Mouse (Mus musculus) embryonic fibroblast, embryonic 13.5 days (primary cell): Measurements from ENCODE around the gene Selenoh.

Experiments used
- CTCF ChIP-seq: IDR thresholded peaks from 2 replicates; pipeline ENCODE4 v1.5.1; 2011; ENCODE audit warnings: mild to moderate bottlenecking, control low read depth, low read length, moderate library complexity, borderline replicate concordance; ENCODE audit not compliant: insufficient read depth
- POLR2A ChIP-seq: IDR thresholded peaks from 2 replicates; pipeline ENCODE4 v1.6.1; 2011; ENCODE audit warnings: low read depth, mild to moderate bottlenecking, control low read depth, low read length, moderate library complexity

- TF ChIP-seq CTCF (no peak), POLR2A (peak; percentile 55; the same call in 1 of the 2 replicates)
These were observed 45.2 kb upstream of the Selenoh start for GRCm38 (mm10) chr2:84715562-84716361.
